Mouse (Mus musculus): ENCODE measurements at regions not wholly inside any gene's neighbourhood (a gene's known extent, or its start where the extent isn't known, plus 50 kb on each side); places are given as distances from the start of the nearest gene placed in this dataset.

GRCm38 (mm10) chr13:43975281-43975680 lies 190.7 kb downstream of the Cd83 start:
- no peak for DNase-seq

- no peak for DNase-seq
These were observed 191.2 kb downstream of the Cd83 start for GRCm38 (mm10) chr13:43975801-43976200.

- no peak for DNase-seq
These were observed 192.1 kb downstream of the Cd83 start for GRCm38 (mm10) chr13:43976676-43977075.

- DNase-seq, result no peak
These were observed 202.8 kb downstream of the Cd83 start for GRCm38 (mm10) chr13:43987338-43987737.

GRCm38 (mm10) chr13:43988421-43988820 lies 203.8 kb downstream of the Cd83 start:
- DNase-seq, result no peak

- DNase-seq, result no peak
These were observed 205.9 kb downstream of the Cd83 start for GRCm38 (mm10) chr13:43990281-43991101.

- no peak for DNase-seq
These were observed 207.2 kb downstream of the Cd83 start for GRCm38 (mm10) chr13:43991774-43992173.

- no peak for DNase-seq
These were observed 208.4 kb downstream of the Cd83 start for GRCm38 (mm10) chr13:43992968-43993367.

- DNase-seq, result no peak
These were observed 209.8 kb downstream of the Cd83 start for GRCm38 (mm10) chr13:43994361-43994760.

GRCm38 (mm10) chr13:43995623-43996022 lies 211.0 kb downstream of the Cd83 start:
- no peak for DNase-seq

- DNase-seq, result no peak
These were observed 217.4 kb downstream of the Cd83 start for GRCm38 (mm10) chr13:44001861-44002545.

GRCm38 (mm10) chr13:44012868-44013267 lies 228.3 kb downstream of the Cd83 start:
- DNase-seq, result no peak

- no peak for DNase-seq
These were observed 234.1 kb downstream of the Cd83 start for GRCm38 (mm10) chr13:44018489-44019303.

- no peak for DNase-seq
These were observed 234.7 kb downstream of the Cd83 start for GRCm38 (mm10) chr13:44019304-44019583.

GRCm38 (mm10) chr13:44020851-44021250 lies 236.3 kb downstream of the Cd83 start:
- no peak for DNase-seq

GRCm38 (mm10) chr13:44022106-44022505 lies 237.5 kb downstream of the Cd83 start:
- DNase-seq, result no peak

- no peak for DNase-seq
These were observed 240.0 kb downstream of the Cd83 start for GRCm38 (mm10) chr13:44024612-44025011.

- DNase-seq, result no peak
These were observed 242.0 kb downstream of the Cd83 start for GRCm38 (mm10) chr13:44026321-44027255.

- no peak for DNase-seq
These were observed 243.5 kb downstream of the Cd83 start for GRCm38 (mm10) chr13:44028081-44028480.

GRCm38 (mm10) chr13:44030590-44030989 lies 246.0 kb downstream of the Cd83 start:
- no peak for DNase-seq

- no peak for DNase-seq
These were observed 253.3 kb downstream of the Cd83 start for GRCm38 (mm10) chr13:44037774-44038294.

- DNase-seq, result no peak
These were observed 253.7 kb downstream of the Cd83 start for GRCm38 (mm10) chr13:44038322-44038721.
